Mouse (Mus musculus) embryonic fibroblast, embryonic 13.5 days (primary cell): ENCODE data around the gene Dpp4. TPM values are rescaled to one million over a fixed set of nuclear protein-coding genes. Genes with fewer than 3 reads are reported as not detected.

Source experiments
- H3K27ac ChIP-seq: 2 replicates; pipeline ENCODE4 v1.5.1; 2012; ENCODE audit warnings: low read length, control low read depth, inconsistent platforms; ENCODE audit not compliant: insufficient read depth
- H3K4me1 ChIP-seq: 2 replicates; pipeline ENCODE4 v1.6.1; 2011; ENCODE audit warnings: low read length; ENCODE audit not compliant: control insufficient read depth, insufficient read depth
- H3K4me3 ChIP-seq: 2 replicates; pipeline ENCODE4 v1.5.1; 2011; ENCODE audit warnings: mild to moderate bottlenecking, control low read depth, low read length; ENCODE audit not compliant: insufficient read depth
- CTCF ChIP-seq: IDR thresholded peaks from 2 replicates; pipeline ENCODE4 v1.5.1; 2011; ENCODE audit warnings: mild to moderate bottlenecking, control low read depth, low read length, moderate library complexity, borderline replicate concordance; ENCODE audit not compliant: insufficient read depth
- POLR2A ChIP-seq: IDR thresholded peaks from 2 replicates; pipeline ENCODE4 v1.6.1; 2011; ENCODE audit warnings: low read depth, mild to moderate bottlenecking, control low read depth, low read length, moderate library complexity
- polyA plus RNA-seq: library from polyadenylated mRNA; stranded (reverse); fragments of >200 nt; gene quantifications from 2 replicates; pipeline ENCODE4 v1.2.4, GENCODE M21; 2011; ENCODE audit warnings: low read depth; ENCODE audit not compliant: missing spikeins, insufficient read length

Dpp4 gene
- 0.27 and 0.90 TPM in 2 replicates for polyA plus RNA-seq

- H3K4me3 ChIP-seq, result peak within 1 kb of the TSS; percentile 22; the same call in 1 of the 2 replicates
- H3K4me1 ChIP-seq, result no peaks in the 10 kb centered on the region; the same call in 1 of the 2 replicates
- H3K27ac ChIP-seq, result no peak within 1 kb of the TSS
- TF ChIP-seq POLR2A, result no peak
- TF ChIP-seq CTCF, result no peak
Observed at GRCm38 (mm10) chr2:62412081-62412821, at the start of gene Dpp4. Gene Dpp4 (minus strand): TSS chr2:62412231.

- Histone ChIP-seq H3K4me1 (no peaks in the 10 kb centered on the region), H3K4me3 (no peak overlapping the region), H3K27ac (no peak overlapping the region)
- no peak for TF ChIP-seq CTCF
- no peak for TF ChIP-seq POLR2A
Observed at GRCm38 (mm10) chr2:62460815-62461450, 48.9 kb upstream of the Dpp4 start.

- Histone ChIP-seq H3K4me3 (no peak overlapping the region), H3K27ac (no peak overlapping the region)
- TF ChIP-seq CTCF (no peak), POLR2A (no peak)
Observed at GRCm38 (mm10) chr2:62460231-62460710, 48.2 kb upstream of the Dpp4 start.

GRCm38 (mm10) chr2:62459241-62460174, 47.5 kb upstream of the Dpp4 start:
- Histone ChIP-seq H3K4me3 (no peak overlapping the region), H3K27ac (no peak overlapping the region), H3K4me1 (no peaks in the 10 kb centered on the region)
- TF ChIP-seq CTCF (no peak), POLR2A (no peak)

More at GRCm38 (mm10) chr2:62460231-62460710, 48.2 kb upstream of the Dpp4 start:
- no peaks in the 10 kb centered on the region for H3K4me1 ChIP-seq

- H3K27ac ChIP-seq, result no peak overlapping the region
- no peak for TF ChIP-seq POLR2A
- TF ChIP-seq CTCF, result no peak
- H3K4me3 ChIP-seq, result no peak overlapping the region
- no peaks in the 10 kb centered on the region for H3K4me1 ChIP-seq
Observed at GRCm38 (mm10) chr2:62458070-62458469, 46.0 kb upstream of the Dpp4 start.

- no peak overlapping the region for H3K27ac ChIP-seq
- H3K4me3 ChIP-seq, result no peak overlapping the region
- TF ChIP-seq CTCF (no peak), POLR2A (no peak)
- H3K4me1 ChIP-seq, result no peaks in the 10 kb centered on the region
Observed at GRCm38 (mm10) chr2:62454991-62455390, 43.0 kb upstream of the Dpp4 start.

GRCm38 (mm10) chr2:62454033-62454432, 42.0 kb upstream of the Dpp4 start:
- Histone ChIP-seq H3K27ac (no peak overlapping the region), H3K4me3 (no peak overlapping the region), H3K4me1 (no peaks in the 10 kb centered on the region)
- no peak for TF ChIP-seq POLR2A
- TF ChIP-seq CTCF, result no peak

GRCm38 (mm10) chr2:62450364-62450763, 38.3 kb upstream of the Dpp4 start:
- Histone ChIP-seq H3K27ac (no peak overlapping the region), H3K4me1 (no peaks in the 10 kb centered on the region), H3K4me3 (no peak overlapping the region)
- TF ChIP-seq CTCF (no peak), POLR2A (no peak)

- TF ChIP-seq POLR2A (no peak), CTCF (no peak)
- H3K4me3 ChIP-seq, result no peak overlapping the region
- no peak overlapping the region for H3K27ac ChIP-seq
- H3K4me1 ChIP-seq, result no peaks in the 10 kb centered on the region
Observed at GRCm38 (mm10) chr2:62449692-62450346, 37.8 kb upstream of the Dpp4 start.
